Mouse (Mus musculus): ENCODE results near the gene Ccr3. TPM values are rescaled to one million over a fixed set of nuclear protein-coding genes. Genes with fewer than 3 reads are reported as not detected.
A peak's percentile ranks its signal among the peaks of the same experiment; 100 is the strongest.

Gene Ccr3
- polyA plus RNA-seq, 1 experiment from 2014 or later = not detected

GRCm38 (mm10) chr9:123986217-123986616, 35.6 kb upstream of the Ccr3 start:
- no peaks in the 10 kb centered on the region for H3K4me1 ChIP-seq (ENCODE audit: control insufficient read depth, insufficient read depth, low read length)
- H3K9ac ChIP-seq (replicated peaks; ENCODE audit: low read length) = no peak overlapping the region
- peak; percentile 2 for DNase-seq (ENCODE audit: low spot score)
- H3K27me3 ChIP-seq (ENCODE audit: control insufficient read depth, insufficient read depth, low read length) = no peaks in the 10 kb centered on the region
- 85% methylated on average over 2 of the region's 2 CpGs for WGBS
- no peak for ATAC-seq (replicated peaks; ENCODE audit: insufficient number of reproducible peaks, low FRiP score, low TSS enrichment, low read depth)
- H3K4me2 ChIP-seq (ENCODE audit: low read depth, low read length) = no peak overlapping the region
- H3K36me3 ChIP-seq (replicated peaks; ENCODE audit: control insufficient read depth, insufficient read depth, low read depth, low read length) = no peaks in the 10 kb centered on the region
- H3K4me3 ChIP-seq (ENCODE audit: low read depth, low read length) = no peak overlapping the region
- H3K9me3 ChIP-seq (replicated peaks; ENCODE audit: control insufficient read depth, low read length) = no peaks in the 10 kb centered on the region
- H3K27ac ChIP-seq (replicated peaks; ENCODE audit: low read depth, low read length) = no peak overlapping the region

GRCm38 (mm10) chr9:123989671-123990070, 32.1 kb upstream of the Ccr3 start:
- no peak for DNase-seq (ENCODE audit: low spot score)
- Histone ChIP-seq H3K4me1 (ENCODE audit: control insufficient read depth, insufficient read depth, low read length) (no peaks in the 10 kb centered on the region), H3K9me3 (replicated peaks; ENCODE audit: control insufficient read depth, low read length) (no peaks in the 10 kb centered on the region), H3K4me3 (ENCODE audit: low read depth, low read length) (no peak overlapping the region), H3K9ac (replicated peaks; ENCODE audit: low read length) (no peak overlapping the region), H3K27me3 (ENCODE audit: control insufficient read depth, insufficient read depth, low read length) (no peaks in the 10 kb centered on the region), H3K36me3 (replicated peaks; ENCODE audit: control insufficient read depth, insufficient read depth, low read depth, low read length) (no peaks in the 10 kb centered on the region), H3K27ac (replicated peaks; ENCODE audit: low read depth, low read length) (no peak overlapping the region), H3K4me2 (ENCODE audit: low read depth, low read length) (no peak overlapping the region)
- 73% methylated on average over 3 of the region's 3 CpGs for WGBS
- ATAC-seq (replicated peaks; ENCODE audit: insufficient number of reproducible peaks, low FRiP score, low TSS enrichment, low read depth) = no peak

- WGBS = 70% methylated on average over 1 of the region's 1 CpGs
- Histone ChIP-seq H3K4me2 (ENCODE audit: low read depth, low read length) (no peak overlapping the region), H3K4me3 (ENCODE audit: low read depth, low read length) (no peak overlapping the region), H3K9ac (replicated peaks; ENCODE audit: low read length) (no peak overlapping the region), H3K27me3 (ENCODE audit: control insufficient read depth, insufficient read depth, low read length) (no peaks in the 10 kb centered on the region), H3K36me3 (replicated peaks; ENCODE audit: control insufficient read depth, insufficient read depth, low read depth, low read length) (no peaks in the 10 kb centered on the region), H3K27ac (replicated peaks; ENCODE audit: low read depth, low read length) (no peak overlapping the region), H3K4me1 (ENCODE audit: control insufficient read depth, insufficient read depth, low read length) (no peaks in the 10 kb centered on the region), H3K9me3 (replicated peaks; ENCODE audit: control insufficient read depth, low read length) (no peaks in the 10 kb centered on the region)
- DNase-seq (ENCODE audit: low spot score) = no peak
- ATAC-seq (replicated peaks; ENCODE audit: insufficient number of reproducible peaks, low FRiP score, low TSS enrichment, low read depth) = no peak
These were observed 30.4 kb upstream of the Ccr3 start for GRCm38 (mm10) chr9:123991312-123991906.

- Histone ChIP-seq H3K4me2 (ENCODE audit: low read depth, low read length) (no peak overlapping the region), H3K27me3 (ENCODE audit: control insufficient read depth, insufficient read depth, low read length) (no peaks in the 10 kb centered on the region), H3K9ac (replicated peaks; ENCODE audit: low read length) (no peak overlapping the region), H3K27ac (replicated peaks; ENCODE audit: low read depth, low read length) (no peak overlapping the region), H3K9me3 (replicated peaks; ENCODE audit: control insufficient read depth, low read length) (no peaks in the 10 kb centered on the region), H3K4me1 (ENCODE audit: control insufficient read depth, insufficient read depth, low read length) (no peaks in the 10 kb centered on the region), H3K4me3 (ENCODE audit: low read depth, low read length) (no peak overlapping the region), H3K36me3 (replicated peaks; ENCODE audit: control insufficient read depth, insufficient read depth, low read depth, low read length) (no peaks in the 10 kb centered on the region)
- DNase-seq (ENCODE audit: low spot score) (no peak), ATAC-seq (replicated peaks; ENCODE audit: insufficient number of reproducible peaks, low FRiP score, low TSS enrichment, low read depth) (no peak)
- 77% methylated on average over 3 of the region's 3 CpGs for WGBS
These were observed 24.1 kb upstream of the Ccr3 start for GRCm38 (mm10) chr9:123997719-123998118.

GRCm38 (mm10) chr9:123999784-124000183, 22.0 kb upstream of the Ccr3 start:
- DNase-seq (ENCODE audit: low spot score) (no peak), ATAC-seq (replicated peaks; ENCODE audit: insufficient number of reproducible peaks, low FRiP score, low TSS enrichment, low read depth) (no peak; the same call in 1 of the 2 replicates)
- no peaks in the 10 kb centered on the region for H3K27me3 ChIP-seq (ENCODE audit: control insufficient read depth, insufficient read depth, low read length)
- H3K4me3 ChIP-seq (ENCODE audit: low read depth, low read length) = no peak overlapping the region
- H3K4me1 ChIP-seq (ENCODE audit: control insufficient read depth, insufficient read depth, low read length) = no peaks in the 10 kb centered on the region
- no peak overlapping the region for H3K27ac ChIP-seq (replicated peaks; ENCODE audit: low read depth, low read length)
- H3K4me2 ChIP-seq (ENCODE audit: low read depth, low read length) = no peak overlapping the region
- H3K9me3 ChIP-seq (replicated peaks; ENCODE audit: control insufficient read depth, low read length) = no peaks in the 10 kb centered on the region
- 89% methylated on average over 2 of the region's 2 CpGs for WGBS
- H3K36me3 ChIP-seq (replicated peaks; ENCODE audit: control insufficient read depth, insufficient read depth, low read depth, low read length) = no peaks in the 10 kb centered on the region
- no peak overlapping the region for H3K9ac ChIP-seq (replicated peaks; ENCODE audit: low read length)

- H3K9ac ChIP-seq (replicated peaks; ENCODE audit: low read length) = no peak overlapping the region
- no peaks in the 10 kb centered on the region for H3K9me3 ChIP-seq (replicated peaks; ENCODE audit: control insufficient read depth, low read length)
- no peaks in the 10 kb centered on the region for H3K27me3 ChIP-seq (ENCODE audit: control insufficient read depth, insufficient read depth, low read length)
- no peaks in the 10 kb centered on the region for H3K4me1 ChIP-seq (ENCODE audit: control insufficient read depth, insufficient read depth, low read length)
- DNase-seq (ENCODE audit: low spot score) (no peak), ATAC-seq (replicated peaks; ENCODE audit: insufficient number of reproducible peaks, low FRiP score, low TSS enrichment, low read depth) (no peak)
- H3K27ac ChIP-seq (replicated peaks; ENCODE audit: low read depth, low read length) = no peak overlapping the region
- H3K36me3 ChIP-seq (replicated peaks; ENCODE audit: control insufficient read depth, insufficient read depth, low read depth, low read length) = no peaks in the 10 kb centered on the region
- H3K4me3 ChIP-seq (ENCODE audit: low read depth, low read length) = no peak overlapping the region
- no peak overlapping the region for H3K4me2 ChIP-seq (ENCODE audit: low read depth, low read length)
- 65% methylated on average over 2 of the region's 2 CpGs for WGBS
These were observed 9.1 kb upstream of the Ccr3 start for GRCm38 (mm10) chr9:124012691-124013090.

- no peak overlapping the region for H3K27ac ChIP-seq (replicated peaks; ENCODE audit: low read depth, low read length)
- 82% methylated on average over 3 of the region's 3 CpGs for WGBS
- H3K4me2 ChIP-seq (ENCODE audit: low read depth, low read length) = no peak overlapping the region
- no peak for DNase-seq (ENCODE audit: low spot score)
- no peaks in the 10 kb centered on the region for H3K36me3 ChIP-seq (replicated peaks; ENCODE audit: control insufficient read depth, insufficient read depth, low read depth, low read length)
- no peak for ATAC-seq (replicated peaks; ENCODE audit: insufficient number of reproducible peaks, low FRiP score, low TSS enrichment, low read depth)
- no peaks in the 10 kb centered on the region for H3K4me1 ChIP-seq (ENCODE audit: control insufficient read depth, insufficient read depth, low read length)
- H3K27me3 ChIP-seq (ENCODE audit: control insufficient read depth, insufficient read depth, low read length) = no peaks in the 10 kb centered on the region
- no peaks in the 10 kb centered on the region for H3K9me3 ChIP-seq (replicated peaks; ENCODE audit: control insufficient read depth, low read length)
- H3K9ac ChIP-seq (replicated peaks; ENCODE audit: low read length) = no peak overlapping the region
- no peak overlapping the region for H3K4me3 ChIP-seq (ENCODE audit: low read depth, low read length)
These were observed 8.5 kb upstream of the Ccr3 start for GRCm38 (mm10) chr9:124013270-124013669.

- 78% methylated on average over 2 of the region's 2 CpGs for WGBS
- H3K9me3 ChIP-seq (replicated peaks; ENCODE audit: control insufficient read depth, low read length) = no peaks in the 10 kb centered on the region
- no peak for ATAC-seq (replicated peaks; ENCODE audit: insufficient number of reproducible peaks, low FRiP score, low TSS enrichment, low read depth)
- no peak overlapping the region for H3K9ac ChIP-seq (replicated peaks; ENCODE audit: low read length)
- H3K4me2 ChIP-seq (ENCODE audit: low read depth, low read length) = no peak overlapping the region
- H3K27ac ChIP-seq (replicated peaks; ENCODE audit: low read depth, low read length) = no peak overlapping the region
- no peaks in the 10 kb centered on the region for H3K4me1 ChIP-seq (ENCODE audit: control insufficient read depth, insufficient read depth, low read length)
- no peak for DNase-seq (ENCODE audit: low spot score)
- H3K27me3 ChIP-seq (ENCODE audit: control insufficient read depth, insufficient read depth, low read length) = no peaks in the 10 kb centered on the region
- H3K4me3 ChIP-seq (ENCODE audit: low read depth, low read length) = no peak overlapping the region
- H3K36me3 ChIP-seq (replicated peaks; ENCODE audit: control insufficient read depth, insufficient read depth, low read depth, low read length) = no peaks in the 10 kb centered on the region
These were observed 6.7 kb upstream of the Ccr3 start for GRCm38 (mm10) chr9:124014985-124015652.
